Mouse (Mus musculus) CD8-positive naive resting alpha-beta T cell, adult 57 days (primary cell): Measurements from ENCODE around the gene Egflam. TPM values are rescaled to one million over a fixed set of nuclear protein-coding genes. Genes with fewer than 3 reads are reported as not detected.

Source experiments
- total RNA-seq: library from RNA; stranded (reverse); gene quantifications from one replicate; pipeline ENCODE4 v1.2.4, GENCODE M21; 2023

Egflam gene
- not detected for total RNA-seq

DNA sequence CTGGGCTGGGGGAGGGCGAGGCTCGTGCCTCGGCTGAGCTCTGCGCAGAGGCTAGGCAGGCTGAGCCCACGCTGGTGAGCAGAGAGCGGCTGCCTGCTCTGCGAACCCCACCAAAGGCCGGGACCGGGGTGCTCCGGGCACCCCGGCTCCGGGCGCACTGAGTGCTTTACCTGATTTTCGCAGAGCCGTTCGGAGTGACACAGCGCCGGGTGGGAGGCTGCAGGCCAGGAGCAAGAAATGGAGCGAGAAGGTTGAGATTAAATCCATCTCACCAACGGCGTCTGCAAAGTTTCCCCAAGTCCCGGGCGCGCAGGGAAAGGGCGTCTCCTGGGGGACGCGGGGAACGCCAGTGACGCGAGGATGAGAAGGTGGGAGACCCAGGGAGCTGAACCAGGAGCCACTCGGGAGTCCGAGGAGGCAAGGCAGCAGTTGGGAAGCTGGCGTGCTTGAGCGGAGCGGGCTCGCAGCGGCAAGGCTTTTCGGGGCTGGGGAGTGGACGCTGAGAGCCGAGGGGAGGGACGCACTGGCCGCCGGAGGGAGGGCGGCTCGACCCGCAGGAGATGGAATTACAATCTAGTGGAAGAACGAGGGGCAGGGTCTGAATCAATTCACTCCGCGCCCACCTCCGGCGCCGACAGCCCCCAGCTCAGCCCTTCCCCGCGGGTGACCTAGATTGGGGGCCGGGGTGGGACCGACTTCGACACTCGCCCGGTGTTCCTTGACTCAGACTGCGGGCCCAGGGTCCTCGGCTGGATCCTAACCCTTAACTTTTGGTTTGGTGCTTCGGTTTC, at the start of gene Egflam:
Egflam (minus strand) TSS at position 578 of the 791 bp plus-strand sequence.

